Mouse (Mus musculus) gastrocnemius, adult 18-20 months (tissue): ENCODE data around the gene Dcun1d3. TPM values are rescaled to one million over a fixed set of nuclear protein-coding genes. Genes with fewer than 3 reads are reported as not detected.

Experiments used
- DNase-seq: peaks from one replicate; pipeline ENCODE4 v3.0.0; 2021; ENCODE audit warnings: low spot score
- total RNA-seq, 2 experiments: library from RNA; stranded (reverse); gene quantifications; 2 replicates each; pipeline ENCODE4 v1.2.3; 2021

Gene Dcun1d3
- total RNA-seq, 2 experiments from 2014 or later: 20.3 to 21.1 TPM

GRCm38 (mm10) chr7:119875776-119876440, 20.2 kb downstream of the Dcun1d3 start:
- DNase-seq: peak; percentile 31

- no peak for DNase-seq
Observed at GRCm38 (mm10) chr7:119873050-119873449, 23.0 kb downstream of the Dcun1d3 start.

GRCm38 (mm10) chr7:119872204-119872603, 23.9 kb downstream of the Dcun1d3 start:
- DNase-seq: no peak

GRCm38 (mm10) chr7:119866136-119866535, 30.0 kb downstream of the Dcun1d3 start:
- DNase-seq: no peak

GRCm38 (mm10) chr7:119864500-119864899, 31.6 kb downstream of the Dcun1d3 start:
- no peak for DNase-seq

GRCm38 (mm10) chr7:119862167-119862566, 33.9 kb downstream of the Dcun1d3 start:
- no peak for DNase-seq

GRCm38 (mm10) chr7:119861335-119862091, 34.6 kb downstream of the Dcun1d3 start:
- peak; percentile 30 for DNase-seq

GRCm38 (mm10) chr7:119860971-119861334, 35.1 kb downstream of the Dcun1d3 start:
- DNase-seq: no peak

- DNase-seq: no peak
Observed at GRCm38 (mm10) chr7:119860554-119860953, 35.5 kb downstream of the Dcun1d3 start.

- DNase-seq: no peak
Observed at GRCm38 (mm10) chr7:119860116-119860515, 36.0 kb downstream of the Dcun1d3 start.

- DNase-seq: peak; percentile 13
Observed at GRCm38 (mm10) chr7:119859476-119859875, 36.6 kb downstream of the Dcun1d3 start.

- DNase-seq: no peak
Observed at GRCm38 (mm10) chr7:119855031-119855430, 41.1 kb downstream of the Dcun1d3 start.

- DNase-seq: no peak
Observed at GRCm38 (mm10) chr7:119854362-119854761, 41.7 kb downstream of the Dcun1d3 start.

- no peak for DNase-seq
Observed at GRCm38 (mm10) chr7:119853186-119853585, 42.9 kb downstream of the Dcun1d3 start.

GRCm38 (mm10) chr7:119852494-119852893, 43.6 kb downstream of the Dcun1d3 start:
- DNase-seq: no peak

- peak; percentile 79 for DNase-seq
Observed at GRCm38 (mm10) chr7:119850737-119851136, 45.4 kb downstream of the Dcun1d3 start.

GRCm38 (mm10) chr7:119849096-119849495, 47.0 kb downstream of the Dcun1d3 start:
- peak; percentile 78 for DNase-seq

GRCm38 (mm10) chr7:119847396-119847795, 48.7 kb downstream of the Dcun1d3 start:
- no peak for DNase-seq

GRCm38 (mm10) chr7:119845541-119845940, 50.6 kb downstream of the Dcun1d3 start:
- no peak for DNase-seq

GRCm38 (mm10) chr7:119841820-119842449, 54.2 kb downstream of the Dcun1d3 start:
- DNase-seq: no peak

- DNase-seq: no peak
Observed at GRCm38 (mm10) chr7:119835996-119836777, 59.9 kb downstream of the Dcun1d3 start.

GRCm38 (mm10) chr7:119835371-119835770, 60.7 kb downstream of the Dcun1d3 start:
- DNase-seq: no peak
